Comparison of ENCODE assay signal across 27 mouse cellular contexts in the genomic region with DNA sequence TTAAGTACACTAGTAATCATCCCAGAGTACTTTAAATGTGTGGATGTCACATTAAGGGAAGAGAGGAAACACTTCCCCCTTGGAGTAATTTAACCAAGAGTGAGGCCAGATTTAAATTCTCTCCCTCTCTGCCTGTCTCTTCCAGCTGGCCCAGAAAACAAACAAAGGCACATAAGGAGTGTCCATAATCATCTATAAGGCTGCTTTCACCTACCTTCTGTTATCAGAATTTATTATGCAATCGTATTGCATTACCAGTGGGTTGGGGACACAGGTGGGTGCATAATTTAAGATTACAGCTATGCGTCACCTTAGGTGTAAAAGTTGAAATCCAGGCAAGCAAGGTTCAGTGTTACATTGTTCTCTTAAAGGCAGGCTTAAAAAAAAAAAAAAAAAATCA.
"Had no signal": no experiment of that assay in that cellular context is flagged by ENCODE, and none has a peak within 500 bp of the region (broad histone marks: within the 10 kb centered on the region; RNA-seq: fewer than 3 reads in every experiment).

No protein-coding gene starts in this region.

- H3K9me3 ChIP-seq: embryonic facial prominence, embryonic 10.5 days; embryonic facial prominence, embryonic 12.5 days; embryonic facial prominence, embryonic 13.5 days; embryonic facial prominence, embryonic 15.5 days; forebrain, embryonic 10.5 days; forebrain, embryonic 12.5 days; forebrain, embryonic 13.5 days; forebrain, embryonic 15.5 days had no signal

- H3K4me3 ChIP-seq: embryonic facial prominence, embryonic 10.5 days; embryonic facial prominence, embryonic 12.5 days; embryonic facial prominence, embryonic 13.5 days; embryonic facial prominence, embryonic 15.5 days; erythroblast, embryonic 14.5 days; forebrain, embryonic 10.5 days; forebrain, embryonic 12.5 days; forebrain, embryonic 13.5 days; forebrain, embryonic 15.5 days; gastrocnemius, adult 2 months; heart, adult 2 months had no signal

- DNase-seq: cerebellum, adult 18-20 months; cerebellum, adult 2 months; cerebellum, adult 9-10 months; cerebellum, adult 9-11 months; cerebellum, postnatal 10 days; cerebellum, postnatal 14 days; cerebellum, postnatal 25 days; cerebellum, postnatal 36 days; embryo, embryonic 11 days; forebrain, postnatal 0 days; gastrocnemius, adult 2 months; gastrocnemius, postnatal 10 days; gastrocnemius, postnatal 25 days; gastrocnemius, postnatal 36 days; heart, adult 18-20 months; heart, adult 2 months had no signal

- H3K27ac ChIP-seq: embryonic facial prominence, embryonic 10.5 days; embryonic facial prominence, embryonic 12.5 days; embryonic facial prominence, embryonic 13.5 days; embryonic facial prominence, embryonic 15.5 days; forebrain, embryonic 10.5 days; forebrain, embryonic 12.5 days; forebrain, embryonic 13.5 days; forebrain, embryonic 15.5 days; gastrocnemius, adult 2 months; heart, adult 2 months had no signal

- H3K36me3 ChIP-seq: embryonic facial prominence, embryonic 10.5 days; embryonic facial prominence, embryonic 12.5 days; embryonic facial prominence, embryonic 13.5 days; embryonic facial prominence, embryonic 15.5 days; forebrain, embryonic 10.5 days; forebrain, embryonic 12.5 days; forebrain, embryonic 15.5 days had no signal

- H3K4me2 ChIP-seq: embryonic facial prominence, embryonic 12.5 days; embryonic facial prominence, embryonic 13.5 days; embryonic facial prominence, embryonic 15.5 days; forebrain, embryonic 12.5 days; forebrain, embryonic 13.5 days; forebrain, embryonic 15.5 days had no signal

- ATAC-seq: forebrain, embryonic 13.5 days; forebrain, embryonic 14.5 days; forebrain, embryonic 15.5 days; forebrain, embryonic 16.5 days; forebrain, postnatal 0 days had no signal

- H3K4me1 ChIP-seq: embryonic facial prominence, embryonic 10.5 days; embryonic facial prominence, embryonic 12.5 days; embryonic facial prominence, embryonic 13.5 days; embryonic facial prominence, embryonic 15.5 days; forebrain, embryonic 12.5 days; forebrain, embryonic 13.5 days; forebrain, embryonic 15.5 days had no signal

- H3K9ac ChIP-seq: embryonic facial prominence, embryonic 12.5 days; embryonic facial prominence, embryonic 13.5 days; embryonic facial prominence, embryonic 15.5 days; forebrain, embryonic 12.5 days; forebrain, embryonic 13.5 days; forebrain, embryonic 15.5 days; forebrain, postnatal 0 days had no signal

- H3K27me3 ChIP-seq: embryonic facial prominence, embryonic 12.5 days; embryonic facial prominence, embryonic 13.5 days; embryonic facial prominence, embryonic 15.5 days; forebrain, embryonic 12.5 days; forebrain, embryonic 13.5 days; forebrain, embryonic 15.5 days had no signal
